In the genomic region with DNA sequence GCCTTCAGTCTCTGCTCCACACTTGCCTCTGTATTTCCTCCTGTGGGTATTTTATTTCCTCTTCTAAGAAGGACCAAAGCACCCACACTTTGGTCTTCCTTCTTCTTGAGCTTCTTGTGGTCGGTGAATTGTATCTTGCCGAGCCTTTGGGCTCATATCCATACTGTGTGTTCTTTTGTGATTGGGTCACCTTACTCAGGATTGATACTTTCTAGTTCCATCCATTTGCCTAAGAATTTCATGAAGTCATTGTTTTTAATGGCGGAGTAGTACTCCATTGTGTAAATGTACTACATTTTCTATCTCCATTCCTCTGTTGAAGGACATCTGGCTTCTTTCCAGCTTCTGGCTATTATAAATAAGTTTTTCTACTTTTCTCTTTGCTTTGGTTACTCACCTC, we compare ENCODE assay signal across 8 mouse cellular contexts. TPM values are rescaled to one million over a fixed set of nuclear protein-coding genes. Genes with fewer than 3 reads are reported as not detected.
DNase-seq lines count a peak whose midpoint lies in the region; ATAC-seq and TF ChIP-seq lines count a peak whose summit lies in the region.

No protein-coding gene starts in this region.

- intact Hi-C loops in left cerebral cortex, postnatal 36 days (cut with DNase I): no loop called here

- TF ChIP-seq POLR2A in cerebellum, adult 2 months (IDR thresholded peaks at IDR 0.05; ENCODE audit: borderline replicate concordance, insufficient read depth, low read length): no peak
- no peak for TF ChIP-seq POLR2A in kidney, adult 2 months (IDR thresholded peaks at IDR 0.05; ENCODE audit: low read depth, low read length)

- no peak overlapping the region for H3K9ac ChIP-seq in limb, embryonic 15.5 days
- H3K9ac ChIP-seq in stomach, postnatal 0 days (ENCODE audit: low read length): no peak overlapping the region

- no peak for TF ChIP-seq CTCF in cerebellum, adult 2 months (IDR thresholded peaks at IDR 0.05; ENCODE audit: borderline replicate concordance, insufficient read depth, low read depth, low read length)
- no peak for TF ChIP-seq CTCF in stomach, postnatal 0 days (IDR thresholded peaks at IDR 0.05; ENCODE audit: low read depth)
- TF ChIP-seq CTCF in kidney, adult 2 months (conservative IDR thresholded peaks at IDR 0.05; ENCODE audit: insufficient read depth, insufficient read length, low read depth, low read length): no peak

- H3K4me3 ChIP-seq in cerebellum, adult 2 months (replicated peaks; ENCODE audit: insufficient read depth, low read depth, low read length): peak overlapping the region; percentile 61
- peak overlapping the region; percentile 65 for H3K4me3 ChIP-seq in limb, embryonic 15.5 days
- H3K4me3 ChIP-seq in stomach, postnatal 0 days (ENCODE audit: low read depth, low read length): peak overlapping the region; percentile 61
- no peak overlapping the region for H3K4me3 ChIP-seq in kidney, adult 2 months (ENCODE audit: insufficient read depth, low read depth, low read length)

- no peaks in the 10 kb centered on the region for H3K9me3 ChIP-seq in limb, embryonic 15.5 days
- H3K9me3 ChIP-seq in stomach, postnatal 0 days (ENCODE audit: control insufficient read depth, low read length): no peaks in the 10 kb centered on the region

- DNase-seq in cerebellum, adult 2 months: peak in 1 of 2 experiments; percentile 18
- DNase-seq in cerebellum, adult 11-12 months: no peak
- DNase-seq in thymus, postnatal 14 days: peak; percentile 10
- DNase-seq in thymus, postnatal 4 days: no peak
- DNase-seq in stomach, postnatal 0 days (ENCODE audit: low spot score): no peak
- DNase-seq in left cerebral cortex, postnatal 36 days (ENCODE audit: low spot score in 2 of 2): no peak
- DNase-seq in kidney, adult 2 months: no peak

- H3K4me1 ChIP-seq in cerebellum, adult 2 months (ENCODE audit: control insufficient read depth, insufficient read depth, low read length): no peaks in the 10 kb centered on the region
- peaks cover 8% of the 10 kb centered on the region for H3K4me1 ChIP-seq in limb, embryonic 15.5 days
- H3K4me1 ChIP-seq in stomach, postnatal 0 days (replicated peaks; ENCODE audit: control insufficient read depth, insufficient read depth): 0 out of 2 replicates have a peak, but pooled peaks cover 3% of the 10 kb centered on the region
- H3K4me1 ChIP-seq in kidney, adult 2 months (ENCODE audit: control insufficient read depth, insufficient read depth, low read length): peaks cover 6% of the 10 kb centered on the region; the same call in 1 of the 2 replicates

- no peak for ATAC-seq in limb, embryonic 15.5 days (ENCODE audit: insufficient number of reproducible peaks, low FRiP score, low TSS enrichment, low read depth)
- no peak for ATAC-seq in stomach, postnatal 0 days (ENCODE audit: low FRiP score, low TSS enrichment)

- H3K27me3 ChIP-seq in cerebellum, adult 2 months (ENCODE audit: control insufficient read depth, insufficient read depth, low read length): no peaks in the 10 kb centered on the region
- no peaks in the 10 kb centered on the region for H3K27me3 ChIP-seq in limb, embryonic 15.5 days
- no peaks in the 10 kb centered on the region for H3K27me3 ChIP-seq in stomach, postnatal 0 days (ENCODE audit: control insufficient read depth, insufficient read depth, low read length)
- H3K27me3 ChIP-seq in kidney, adult 2 months (replicated peaks; ENCODE audit: control insufficient read depth, insufficient read depth, low read length): no peaks in the 10 kb centered on the region

- H3K4me2 ChIP-seq in limb, embryonic 15.5 days: peak overlapping the region; percentile 62
- H3K4me2 ChIP-seq in stomach, postnatal 0 days (replicated peaks; ENCODE audit: low read depth): peak overlapping the region; percentile 14; the same call in 1 of the 2 replicates

- no peak overlapping the region for H3K27ac ChIP-seq in cerebellum, adult 2 months (ENCODE audit: insufficient read depth, low read length)
- no peak overlapping the region for H3K27ac ChIP-seq in limb, embryonic 15.5 days
- H3K27ac ChIP-seq in stomach, postnatal 0 days (replicated peaks): peak overlapping the region; percentile 70; the same call in 1 of the 2 replicates
- no peak overlapping the region for H3K27ac ChIP-seq in kidney, adult 2 months (ENCODE audit: insufficient read depth, low read depth, low read length)

- no peak for TF ChIP-seq EP300 in stomach, postnatal 0 days (optimal IDR thresholded peaks at IDR 0.05)

- whole genome bisulfite sequencing in cerebellum, adult 2 months: 22% methylated on average over 3 of the region's 3 CpGs
- WGBS in limb, embryonic 15.5 days: 10% methylated on average over 3 of the region's 3 CpGs
- 8% methylated on average over 3 of the region's 3 CpGs for WGBS in stomach, postnatal 0 days
- WGBS in kidney, adult 2 months: 17% methylated on average over 3 of the region's 3 CpGs

- no peaks in the 10 kb centered on the region for H3K36me3 ChIP-seq in limb, embryonic 15.5 days
- no peaks in the 10 kb centered on the region for H3K36me3 ChIP-seq in stomach, postnatal 0 days (ENCODE audit: control insufficient read depth, insufficient read depth, low read length)
- H3K36me3 ChIP-seq in kidney, adult 2 months (ENCODE audit: control insufficient read depth, insufficient read depth, low read length): no peaks in the 10 kb centered on the region

RNA-seq across cellular contexts. Expression of a gene that starts 0.4 kb away (rescaled TPM):
- polyA plus RNA-seq in cerebellum, adult 2 months (2012; rRNA removed): 23.4 and 27.9 TPM in 2 replicates
- polyA plus RNA-seq in limb, embryonic 15.5 days (2015; fragmentation: Nextera tagmentation; extraction: Ambion mirVana): 23.8 TPM in 2 replicates
- polyA plus RNA-seq in stomach, postnatal 0 days (2015; fragmentation: Nextera tagmentation; extraction: Ambion mirVana): 21.3 and 22.9 TPM in 2 replicates
- 10 to 100 TPM; 15.3 to 15.7 TPM for total RNA-seq in left cerebral cortex, postnatal 36 days (2021)
- polyA plus RNA-seq in kidney, adult 2 months (2012; rRNA removed): 39.2 and 49.7 TPM in 2 replicates

RNA-seq across cellular contexts. Expression of a gene that starts 26.9 kb away (rescaled TPM):
- 43.9 and 51.8 TPM in 2 replicates for polyA plus RNA-seq in cerebellum, adult 2 months (2012; rRNA removed)
- 19.6 and 21.4 TPM in 2 replicates for polyA plus RNA-seq in limb, embryonic 15.5 days (2015; fragmentation: Nextera tagmentation; extraction: Ambion mirVana)
- polyA plus RNA-seq in stomach, postnatal 0 days (2015; fragmentation: Nextera tagmentation; extraction: Ambion mirVana): 6.1 and 8.1 TPM in 2 replicates
- 10 to 100 TPM; 34.9 to 37.3 TPM for total RNA-seq in left cerebral cortex, postnatal 36 days (2021)
- 6.8 and 6.9 TPM in 2 replicates for polyA plus RNA-seq in kidney, adult 2 months (2012; rRNA removed)
